Mouse (Mus musculus): Measurements from ENCODE around the gene Scarf2. TPM values are rescaled to one million over a fixed set of nuclear protein-coding genes. Genes with fewer than 3 reads are reported as not detected.

Scarf2 gene
- polyA plus RNA-seq, 1 experiment from 2014 or later = 1.2 TPM

- H3K36me3 ChIP-seq (ENCODE audit: control insufficient read depth, insufficient read depth, low read length) = no peaks in the 10 kb centered on the region
- H3K27ac ChIP-seq (ENCODE audit: low read length) = no peak overlapping the region
- H3K9me3 ChIP-seq (replicated peaks; ENCODE audit: control insufficient read depth, low read length, poor library complexity, severe bottlenecking) = no peaks in the 10 kb centered on the region
- H3K4me3 ChIP-seq (ENCODE audit: low read depth, low read length) = peak overlapping the region; percentile 42
- WGBS = 1% methylated on average over 83 of the region's 83 CpGs
- ATAC-seq = no peak
- H3K4me2 ChIP-seq (ENCODE audit: low read length) = peak overlapping the region; percentile 83
- H3K9ac ChIP-seq (ENCODE audit: low read depth, low read length) = peak overlapping the region; percentile 54; the same call in 1 of the 2 replicates
- H3K4me1 ChIP-seq (ENCODE audit: control insufficient read depth, insufficient read depth, low read length) = peaks cover 36% of the 10 kb centered on the region
- H3K27me3 ChIP-seq (ENCODE audit: control insufficient read depth, insufficient read depth, low read depth, low read length) = peaks cover 65% of the 10 kb centered on the region
Observed at GRCm38 (mm10) chr16:17802839-17803674, 6.0 kb downstream of the Scarf2 start.

GRCm38 (mm10) chr16:17803675-17804448, 6.8 kb downstream of the Scarf2 start:
- peak overlapping the region; percentile 83 for H3K4me2 ChIP-seq (ENCODE audit: low read length)
- H3K9ac ChIP-seq (ENCODE audit: low read depth, low read length) = peak overlapping the region; percentile 33
- no peaks in the 10 kb centered on the region for H3K9me3 ChIP-seq (replicated peaks; ENCODE audit: control insufficient read depth, low read length, poor library complexity, severe bottlenecking)
- ATAC-seq = no peak
- 5% methylated on average over 33 of the region's 33 CpGs for WGBS
- H3K4me1 ChIP-seq (ENCODE audit: control insufficient read depth, insufficient read depth, low read length) = peaks cover 33% of the 10 kb centered on the region
- peaks cover 57% of the 10 kb centered on the region for H3K27me3 ChIP-seq (ENCODE audit: control insufficient read depth, insufficient read depth, low read depth, low read length)
- peak overlapping the region; percentile 42 for H3K4me3 ChIP-seq (ENCODE audit: low read depth, low read length)
- H3K27ac ChIP-seq (ENCODE audit: low read length) = no peak overlapping the region
- no peaks in the 10 kb centered on the region for H3K36me3 ChIP-seq (ENCODE audit: control insufficient read depth, insufficient read depth, low read length)

- Histone ChIP-seq H3K36me3 (ENCODE audit: control insufficient read depth, insufficient read depth, low read length) (no peaks in the 10 kb centered on the region), H3K4me2 (ENCODE audit: low read length) (peak overlapping the region; percentile 49), H3K4me3 (ENCODE audit: low read depth, low read length) (peak overlapping the region; percentile 25), H3K4me1 (ENCODE audit: control insufficient read depth, insufficient read depth, low read length) (peaks cover 34% of the 10 kb centered on the region), H3K9me3 (replicated peaks; ENCODE audit: control insufficient read depth, low read length, poor library complexity, severe bottlenecking) (no peaks in the 10 kb centered on the region), H3K27ac (ENCODE audit: low read length) (no peak overlapping the region), H3K9ac (ENCODE audit: low read depth, low read length) (peak overlapping the region; percentile 33), H3K27me3 (ENCODE audit: control insufficient read depth, insufficient read depth, low read depth, low read length) (peaks cover 51% of the 10 kb centered on the region)
- WGBS = 2% methylated on average over 32 of the region's 33 CpGs
- ATAC-seq = no peak
Observed at GRCm38 (mm10) chr16:17804449-17804912, 7.4 kb downstream of the Scarf2 start.

GRCm38 (mm10) chr16:17804982-17805381, 7.9 kb downstream of the Scarf2 start:
- Histone ChIP-seq H3K4me3 (ENCODE audit: low read depth, low read length) (peak overlapping the region; percentile 25), H3K36me3 (ENCODE audit: control insufficient read depth, insufficient read depth, low read length) (no peaks in the 10 kb centered on the region), H3K27me3 (ENCODE audit: control insufficient read depth, insufficient read depth, low read depth, low read length) (peaks cover 46% of the 10 kb centered on the region), H3K4me1 (ENCODE audit: control insufficient read depth, insufficient read depth, low read length) (peaks cover 39% of the 10 kb centered on the region), H3K27ac (ENCODE audit: low read length) (no peak overlapping the region), H3K9ac (ENCODE audit: low read depth, low read length) (no peak overlapping the region), H3K9me3 (replicated peaks; ENCODE audit: control insufficient read depth, low read length, poor library complexity, severe bottlenecking) (no peaks in the 10 kb centered on the region), H3K4me2 (ENCODE audit: low read length) (peak overlapping the region; percentile 49; the same call in 1 of the 2 replicates)
- 7% methylated on average over 7 of the region's 7 CpGs for WGBS
- no peak for ATAC-seq

GRCm38 (mm10) chr16:17806581-17807191, 9.6 kb downstream of the Scarf2 start:
- H3K9ac ChIP-seq (ENCODE audit: low read depth, low read length) = peak overlapping the region; percentile 93
- peak; percentile 40 for ATAC-seq
- peaks cover 41% of the 10 kb centered on the region for H3K4me1 ChIP-seq (ENCODE audit: control insufficient read depth, insufficient read depth, low read length)
- WGBS = 2% methylated on average over 50 of the region's 50 CpGs
- peak overlapping the region; percentile 73 for H3K4me3 ChIP-seq (ENCODE audit: low read depth, low read length)
- no peaks in the 10 kb centered on the region for H3K9me3 ChIP-seq (replicated peaks; ENCODE audit: control insufficient read depth, low read length, poor library complexity, severe bottlenecking)
- H3K4me2 ChIP-seq (ENCODE audit: low read length) = peak overlapping the region; percentile 96
- peaks cover 39% of the 10 kb centered on the region for H3K27me3 ChIP-seq (ENCODE audit: control insufficient read depth, insufficient read depth, low read depth, low read length)
- no peaks in the 10 kb centered on the region for H3K36me3 ChIP-seq (ENCODE audit: control insufficient read depth, insufficient read depth, low read length)
- H3K27ac ChIP-seq (ENCODE audit: low read length) = peak overlapping the region; percentile 93

- Histone ChIP-seq H3K36me3 (ENCODE audit: control insufficient read depth, insufficient read depth, low read length) (no peaks in the 10 kb centered on the region), H3K27ac (ENCODE audit: low read length) (peak overlapping the region; percentile 93), H3K9ac (ENCODE audit: low read depth, low read length) (peak overlapping the region; percentile 93), H3K4me2 (ENCODE audit: low read length) (peak overlapping the region; percentile 96), H3K4me3 (ENCODE audit: low read depth, low read length) (peak overlapping the region; percentile 73), H3K27me3 (ENCODE audit: control insufficient read depth, insufficient read depth, low read depth, low read length) (peaks cover 31% of the 10 kb centered on the region), H3K4me1 (ENCODE audit: control insufficient read depth, insufficient read depth, low read length) (peaks cover 39% of the 10 kb centered on the region), H3K9me3 (replicated peaks; ENCODE audit: control insufficient read depth, low read length, poor library complexity, severe bottlenecking) (no peaks in the 10 kb centered on the region)
- 2% methylated on average over 68 of the region's 73 CpGs for WGBS
- peak; percentile 90 for ATAC-seq
Observed at GRCm38 (mm10) chr16:17807192-17808009, 10.3 kb downstream of the Scarf2 start.

- H3K9me3 ChIP-seq (replicated peaks; ENCODE audit: control insufficient read depth, low read length, poor library complexity, severe bottlenecking) = no peaks in the 10 kb centered on the region
- 91% methylated on average over 4 of the region's 4 CpGs for WGBS
- H3K27me3 ChIP-seq (ENCODE audit: control insufficient read depth, insufficient read depth, low read depth, low read length) = peaks cover 24% of the 10 kb centered on the region
- 0 out of 2 replicates have a peak overlapping the region, but pooled peaks have one; percentile 20 for H3K9ac ChIP-seq (ENCODE audit: low read depth, low read length)
- ATAC-seq = no peak
- no peaks in the 10 kb centered on the region for H3K36me3 ChIP-seq (ENCODE audit: control insufficient read depth, insufficient read depth, low read length)
- H3K27ac ChIP-seq (ENCODE audit: low read length) = no peak overlapping the region
- H3K4me1 ChIP-seq (ENCODE audit: control insufficient read depth, insufficient read depth, low read length) = peaks cover 24% of the 10 kb centered on the region
- H3K4me2 ChIP-seq (ENCODE audit: low read length) = no peak overlapping the region
- H3K4me3 ChIP-seq (ENCODE audit: low read depth, low read length) = no peak overlapping the region
Observed at GRCm38 (mm10) chr16:17809125-17809524, 12.0 kb downstream of the Scarf2 start.

GRCm38 (mm10) chr16:17809711-17810110, 12.6 kb downstream of the Scarf2 start:
- 0 out of 2 replicates have a peak overlapping the region, but pooled peaks have one; percentile 20 for H3K9ac ChIP-seq (ENCODE audit: low read depth, low read length)
- no peaks in the 10 kb centered on the region for H3K36me3 ChIP-seq (ENCODE audit: control insufficient read depth, insufficient read depth, low read length)
- H3K4me2 ChIP-seq (ENCODE audit: low read length) = peak overlapping the region; percentile 12; the same call in 1 of the 2 replicates
- H3K4me1 ChIP-seq (ENCODE audit: control insufficient read depth, insufficient read depth, low read length) = peaks cover 19% of the 10 kb centered on the region
- peak overlapping the region; percentile 23; the same call in 1 of the 2 replicates for H3K27ac ChIP-seq (ENCODE audit: low read length)
- H3K9me3 ChIP-seq (replicated peaks; ENCODE audit: control insufficient read depth, low read length, poor library complexity, severe bottlenecking) = no peaks in the 10 kb centered on the region
- no peak for ATAC-seq
- H3K4me3 ChIP-seq (ENCODE audit: low read depth, low read length) = no peak overlapping the region
- H3K27me3 ChIP-seq (ENCODE audit: control insufficient read depth, insufficient read depth, low read depth, low read length) = peaks cover 24% of the 10 kb centered on the region
- 17% methylated on average over 7 of the region's 7 CpGs for WGBS
